Mouse (Mus musculus) megakaryocyte-erythroid progenitor cell, adult 5-6 weeks (primary cell): Measurements from ENCODE around the gene Bdh1. TPM values are rescaled to one million over a fixed set of nuclear protein-coding genes. Genes with fewer than 3 reads are reported as not detected.
"Not testable (repeated sequence)": the region's sequence is repeated elsewhere in the genome, so short reads cannot be mapped to it uniquely, and the experiment has no call there.

ENCODE experiments used
- ATAC-seq: replicated peaks from 2 replicates; pipeline ENCODE4 v1.8.0; 2016; ENCODE audit warnings: mild to moderate bottlenecking, inconsistent platforms; ENCODE audit not compliant: severe bottlenecking, poor library complexity, low FRiP score, low TSS enrichment
- total RNA-seq, 2 experiments: library from RNA; stranded (forward) in 1 of 2; stranded (reverse) in 1 of 2; fragments of 200-1000, 215-1000 nt in 1 of 2; fragments of >200 nt in 1 of 2; fragmentation: Nextera tagmentation in 1 of 2; gene quantifications; 2 replicates each; pipeline ENCODE4 v1.2.3; 2014 to 2017

The Bdh1 gene
- total RNA-seq, 2 experiments from 2014 or later = 16.7 to 47.3 TPM

DNA sequence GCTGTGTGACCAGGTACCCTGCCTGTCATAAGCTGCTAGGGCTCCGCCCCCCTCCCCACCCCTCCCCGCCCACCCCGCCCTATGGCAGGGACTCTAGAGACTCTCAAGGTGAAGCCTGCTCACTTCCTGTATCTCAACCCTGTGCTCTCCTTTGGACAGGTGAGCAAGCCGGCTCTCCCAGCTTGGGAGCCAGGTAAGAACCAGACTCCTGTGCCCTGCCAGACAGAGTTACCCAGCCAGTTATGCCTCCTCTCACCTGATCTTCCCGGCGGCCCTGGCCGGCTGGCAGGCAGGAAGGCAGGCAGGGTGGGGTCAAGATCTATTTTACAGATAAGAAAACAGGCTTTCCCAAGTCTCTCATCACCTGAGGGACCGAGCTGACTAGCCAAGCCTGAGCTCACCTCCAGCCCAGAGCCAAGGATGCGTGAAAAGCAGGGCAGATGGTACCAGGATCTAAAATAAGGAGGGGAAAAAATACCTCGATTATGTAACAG lies 37.9 kb downstream of the Bdh1 start:
- ATAC-seq = no peak

DNA sequence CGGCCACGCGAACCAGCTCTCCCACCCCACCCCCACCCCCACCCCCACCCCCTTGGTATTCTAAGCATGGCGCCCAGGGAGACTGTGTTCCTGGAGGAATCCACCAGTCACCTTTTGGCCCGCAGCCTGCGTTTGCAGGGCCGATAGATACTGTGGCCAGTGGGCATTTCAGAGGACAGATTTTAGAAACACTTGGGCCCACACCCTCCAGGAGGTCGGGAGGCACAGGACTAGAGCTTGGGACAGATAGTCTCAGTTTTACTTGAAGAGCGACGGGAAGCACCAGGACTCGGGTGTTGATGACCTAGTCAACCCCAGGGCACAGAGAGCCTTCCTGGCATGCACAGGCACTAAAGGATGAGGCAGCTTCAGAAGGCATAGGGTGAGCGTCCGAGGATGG lies 38.4 kb downstream of the Bdh1 start:
- ATAC-seq = no peak

DNA sequence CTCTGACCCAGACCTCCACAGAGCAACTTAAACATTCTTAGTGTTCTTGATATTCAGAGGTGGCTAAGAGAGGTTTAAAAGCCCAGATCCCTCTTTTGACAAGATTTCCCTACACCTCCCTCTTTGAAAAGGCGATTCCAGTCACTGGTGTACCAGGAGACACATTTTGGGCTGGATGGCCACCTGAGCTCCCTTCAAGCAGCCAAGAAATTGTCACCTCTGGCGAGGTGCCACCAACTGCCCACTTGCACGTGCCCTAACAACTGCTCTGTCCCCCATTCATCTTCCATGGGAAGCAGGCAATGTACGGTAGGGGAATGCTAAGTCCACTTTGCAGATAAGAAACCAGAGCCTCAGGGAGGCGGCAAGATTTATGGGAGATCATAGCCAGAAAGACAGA lies 39.0 kb downstream of the Bdh1 start:
- ATAC-seq = no peak

DNA sequence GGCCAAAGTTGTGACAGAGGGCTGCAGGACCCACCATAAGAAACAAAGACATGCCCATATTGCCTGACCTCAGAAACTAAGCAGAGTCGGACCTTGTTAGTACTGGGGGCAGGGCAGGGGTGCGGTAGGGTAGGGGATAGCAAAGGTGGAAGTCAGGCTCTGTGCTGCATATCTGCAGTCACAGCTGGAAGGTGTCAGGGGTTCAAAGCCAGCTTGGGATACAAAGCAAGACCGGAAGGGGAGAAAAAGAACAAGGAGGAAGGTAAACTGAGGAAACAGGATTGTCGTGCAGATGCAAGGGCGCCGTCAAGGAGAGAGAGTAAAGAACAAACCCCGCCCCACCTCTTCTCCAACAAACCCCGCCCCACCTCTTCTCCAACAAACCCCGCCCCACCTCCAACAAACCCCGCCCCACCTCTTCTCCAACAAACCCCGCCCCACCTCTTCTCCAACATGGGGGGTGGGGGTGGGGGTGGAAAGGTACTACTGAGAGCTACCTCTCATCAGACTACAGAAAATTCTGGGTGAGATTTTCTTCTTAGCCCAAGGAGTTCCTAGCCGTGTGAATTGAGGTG lies 40.1 kb downstream of the Bdh1 start:
- ATAC-seq = no peak

DNA sequence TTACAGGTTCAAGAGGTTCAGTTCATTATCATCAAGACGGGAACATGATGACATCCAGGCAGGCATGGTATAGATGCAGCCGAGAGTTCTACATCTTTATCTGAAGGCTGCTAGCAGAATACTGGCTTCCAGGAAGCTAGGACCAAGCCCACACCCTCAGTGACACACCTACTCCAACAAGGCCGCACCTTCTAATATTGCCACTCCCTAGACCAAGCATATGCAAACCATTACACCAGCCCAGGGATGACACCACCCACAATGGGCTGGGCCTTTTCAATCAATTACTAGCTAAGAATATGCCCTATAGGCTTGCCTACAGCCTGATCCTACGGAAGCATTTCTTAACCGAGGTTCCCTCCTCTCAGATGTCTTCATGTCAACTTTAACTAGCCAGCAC lies 42.9 kb downstream of the Bdh1 start:
- peak; percentile 41; the same call in 1 of the 2 replicates for ATAC-seq

DNA sequence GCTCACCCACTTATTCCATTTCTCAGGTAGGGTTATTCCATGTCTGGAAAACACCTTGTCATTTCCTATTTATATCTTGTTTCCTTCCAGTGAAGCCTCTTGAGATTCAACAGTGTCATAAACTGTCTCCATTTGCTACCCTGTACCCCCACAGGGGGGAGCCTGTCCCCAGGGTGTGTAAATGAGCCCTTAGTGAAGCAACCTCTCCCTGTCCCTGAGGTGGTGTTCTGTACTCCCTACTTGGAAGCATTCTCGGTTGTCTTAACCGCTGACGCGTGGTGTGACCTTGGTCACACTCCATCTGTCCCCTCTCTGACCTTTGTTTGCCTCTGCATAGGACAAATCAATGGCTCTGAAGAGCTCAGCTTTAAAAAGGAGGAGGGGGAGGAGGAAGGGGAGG lies 43.5 kb downstream of the Bdh1 start:
- peak; percentile 66; the same call in 1 of the 2 replicates for ATAC-seq

DNA sequence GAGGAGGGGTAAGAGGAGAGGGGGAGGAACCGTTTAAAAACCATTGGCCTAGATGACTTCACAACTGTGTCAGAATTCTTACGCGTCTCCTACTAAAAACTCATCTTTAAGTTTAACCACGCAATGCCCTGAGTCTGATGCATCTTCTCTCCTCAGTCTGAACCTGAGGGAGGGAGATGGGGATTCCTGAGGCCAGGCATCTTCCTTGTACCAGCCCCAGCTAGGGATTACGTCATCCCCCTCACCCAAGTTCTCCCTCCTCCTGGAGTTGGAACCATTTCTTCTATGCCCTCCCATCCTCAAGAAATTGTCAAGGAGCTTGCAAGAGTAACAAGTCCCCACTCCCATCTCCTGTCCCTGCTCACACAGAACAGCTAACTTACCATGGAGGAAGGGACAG lies 44.0 kb downstream of the Bdh1 start:
- no peak for ATAC-seq

DNA sequence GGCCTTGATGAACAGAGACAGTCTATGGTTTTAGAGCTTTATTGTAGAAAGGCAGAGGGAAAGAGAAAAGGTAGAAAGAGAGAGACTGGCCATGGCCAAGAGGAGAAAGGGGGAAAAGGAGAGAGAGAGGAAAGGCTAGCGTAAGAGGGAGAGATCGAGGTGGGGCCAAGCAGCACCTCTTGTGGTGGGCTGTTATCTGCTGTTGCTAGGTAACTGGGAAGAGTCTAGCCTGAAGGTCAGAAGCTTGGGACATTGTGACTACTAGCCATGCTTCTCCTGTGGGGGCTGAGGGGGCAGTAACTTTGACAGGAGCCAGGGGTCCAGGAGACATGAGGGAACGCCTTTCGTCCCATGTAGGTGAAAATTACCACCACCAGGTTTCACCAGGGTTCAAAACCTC lies 48.7 kb downstream of the Bdh1 start:
- not testable (repeated sequence) for ATAC-seq

DNA sequence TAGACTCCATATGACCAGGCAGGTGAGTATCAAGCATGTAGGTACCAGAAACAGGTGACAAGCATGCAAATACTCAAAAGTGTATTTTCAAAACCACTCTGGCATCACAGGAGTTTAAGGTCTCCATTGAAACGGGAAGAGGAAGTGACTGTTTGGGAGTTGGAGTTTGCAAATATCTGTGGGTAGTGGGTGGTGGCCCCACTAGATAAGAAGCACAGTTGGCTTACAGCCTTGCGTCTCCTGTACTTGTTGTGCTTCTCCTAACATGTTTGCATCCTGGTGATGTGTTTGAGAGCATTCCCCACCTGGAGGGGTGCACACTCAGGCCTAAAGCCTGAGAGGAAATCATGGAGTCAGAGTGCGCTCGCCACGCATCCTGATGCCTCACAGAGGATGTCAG lies 49.9 kb downstream of the Bdh1 start:
- ATAC-seq = peak; percentile 50; the same call in 1 of the 2 replicates

DNA sequence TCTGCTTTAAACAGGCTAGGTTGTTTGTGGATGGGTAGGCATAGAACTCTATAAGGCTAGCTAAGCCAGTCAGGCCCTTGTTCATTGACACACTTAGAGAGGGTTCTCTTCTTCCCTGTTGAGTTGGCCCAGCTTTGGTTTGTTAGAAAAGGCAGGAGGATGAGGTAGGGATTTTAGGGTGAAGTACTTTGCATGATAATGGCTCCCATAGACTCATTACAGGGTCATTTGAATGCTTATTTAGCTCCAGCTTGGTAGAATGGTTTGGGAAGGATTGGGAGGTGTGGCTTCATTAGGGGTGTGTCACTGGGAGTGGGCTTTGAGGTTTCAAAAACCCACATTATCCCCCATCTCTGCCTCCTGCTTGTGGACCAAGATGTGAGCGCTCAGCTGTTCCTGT lies 51.1 kb downstream of the Bdh1 start:
- no peak for ATAC-seq

DNA sequence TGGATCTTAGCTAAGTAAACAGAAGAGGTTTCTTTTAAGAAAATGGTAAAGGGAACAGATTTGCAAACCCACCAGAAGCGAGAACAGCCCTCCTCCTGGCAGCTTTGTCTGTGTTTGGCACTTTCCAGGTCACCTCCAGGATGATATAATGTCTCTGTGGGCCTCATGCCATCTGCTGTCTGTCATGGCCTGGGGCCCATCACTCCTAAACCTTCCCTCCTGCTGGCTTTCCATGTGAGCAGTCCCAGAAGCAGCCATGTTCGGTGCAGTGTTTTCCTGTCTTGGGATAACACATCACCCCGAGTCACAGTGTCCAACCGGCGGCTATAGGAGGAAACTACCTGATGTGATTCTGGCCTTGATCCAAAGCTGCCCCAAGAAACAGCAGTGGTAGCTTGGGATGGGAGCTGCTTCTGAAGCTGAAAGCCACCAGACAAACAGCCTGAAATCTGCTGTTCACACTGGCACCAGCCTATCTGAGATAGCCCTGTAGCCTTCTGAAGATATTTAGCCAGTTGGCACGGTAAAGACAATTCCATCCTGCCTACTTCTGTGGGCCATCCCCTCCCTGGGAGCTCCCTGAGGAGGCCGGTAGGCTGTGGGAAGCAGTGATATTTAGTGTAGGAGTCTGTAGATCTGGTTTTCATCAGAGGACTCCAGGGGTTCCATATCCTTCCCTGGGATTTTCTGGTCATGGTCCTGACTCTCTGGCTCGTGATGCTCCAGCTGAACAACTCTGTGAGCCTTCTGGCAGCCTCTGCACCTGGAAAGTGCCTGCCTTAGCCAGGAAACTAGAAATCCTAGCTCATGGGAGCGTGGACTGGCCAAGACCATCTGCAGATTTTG lies 53.3 kb downstream of the Bdh1 start:
- no peak for ATAC-seq

DNA sequence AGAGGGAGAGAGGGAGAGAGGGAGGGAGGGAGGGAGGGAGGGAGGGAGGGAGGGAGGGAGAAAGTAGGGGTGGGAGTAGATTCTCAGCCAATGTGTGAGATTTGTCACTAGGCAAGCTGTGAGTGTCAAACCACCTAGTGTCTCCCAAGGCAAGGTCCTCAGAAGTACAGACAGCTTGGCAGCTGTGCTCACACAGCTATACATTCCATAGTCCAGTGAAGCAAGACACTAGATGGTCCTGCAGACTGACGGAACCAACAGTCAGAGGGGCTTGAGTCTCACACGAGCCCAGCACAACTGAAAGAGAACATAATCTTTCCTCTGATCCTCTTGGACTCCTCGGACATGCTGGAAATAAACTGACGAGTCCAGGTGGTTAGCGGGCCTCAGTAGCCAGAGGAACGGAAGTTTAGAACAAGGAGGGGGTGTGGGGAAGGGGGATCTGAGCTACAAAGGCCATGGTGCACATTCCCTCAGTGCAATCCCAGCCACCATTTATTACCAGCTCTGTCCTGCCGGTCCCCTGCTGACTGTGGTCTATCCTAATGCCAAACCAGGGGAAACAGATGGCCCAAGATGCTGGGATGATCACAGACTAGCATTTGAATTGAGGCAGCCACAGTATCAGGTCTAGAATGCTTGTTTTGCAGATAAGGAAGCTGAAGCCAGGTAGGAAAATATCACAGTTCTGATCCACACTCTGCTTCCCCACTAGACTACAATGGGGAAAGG lies 55.0 kb downstream of the Bdh1 start:
- no peak for ATAC-seq

DNA sequence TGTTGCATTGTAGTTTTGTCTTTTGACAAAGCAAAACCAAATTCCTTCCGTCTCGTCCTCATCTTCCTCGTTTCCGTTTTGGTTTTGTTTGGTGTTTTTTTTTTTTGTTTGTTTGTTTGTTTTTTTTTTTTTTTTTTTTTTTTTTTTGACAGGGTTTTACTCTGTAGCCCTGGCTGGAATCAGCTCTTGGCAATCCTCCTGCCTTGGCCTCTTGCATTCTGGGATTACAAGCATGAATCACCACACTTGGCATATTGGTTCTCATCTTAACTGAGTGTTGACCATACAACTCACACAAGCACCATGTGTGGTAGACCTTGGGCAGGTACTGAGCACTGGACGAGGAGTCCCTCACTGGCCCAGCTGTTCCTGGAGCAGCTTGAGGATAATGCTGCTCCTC lies 63.3 kb downstream of the Bdh1 start:
- ATAC-seq = no peak

DNA sequence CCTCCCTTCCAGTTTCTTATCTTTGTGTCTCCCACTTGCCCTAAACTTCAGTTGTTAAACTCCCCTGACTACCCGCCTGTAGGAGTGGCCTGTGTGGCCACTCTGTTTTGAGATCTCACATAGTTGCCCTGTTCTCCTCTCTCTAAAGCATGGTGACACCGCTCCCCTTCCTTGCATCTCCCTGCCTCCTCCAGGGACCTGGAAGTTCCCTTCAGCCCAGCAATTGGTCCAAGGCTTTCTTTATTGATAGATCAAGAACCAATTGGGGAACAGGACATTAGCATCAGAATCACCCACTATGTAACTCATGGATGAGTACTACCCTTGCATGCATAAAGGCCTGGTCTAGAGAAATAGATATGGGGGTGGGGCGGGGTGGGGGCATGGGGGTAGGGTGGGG lies 65.2 kb downstream of the Bdh1 start:
- ATAC-seq = no peak

DNA sequence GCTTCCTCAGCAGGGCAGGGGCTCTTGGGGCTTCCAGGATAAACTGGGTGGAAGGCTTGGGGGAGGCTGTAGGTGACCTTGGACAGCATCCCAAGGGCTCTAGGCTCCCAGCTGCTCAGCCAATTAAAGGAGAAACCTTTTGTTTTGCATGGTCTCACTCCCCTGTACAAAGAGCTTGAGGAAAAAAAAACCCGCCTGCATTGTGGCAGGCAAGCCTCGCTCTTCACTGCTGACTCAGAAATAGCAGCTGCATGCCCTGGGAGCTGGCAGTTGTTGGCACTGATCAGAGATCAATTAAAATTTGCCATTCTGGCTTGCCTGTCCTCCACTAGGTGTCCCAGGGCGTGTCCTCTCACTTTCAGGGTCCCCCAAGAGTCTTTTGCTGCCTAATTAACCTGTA lies 67.0 kb downstream of the Bdh1 start:
- no peak for ATAC-seq

DNA sequence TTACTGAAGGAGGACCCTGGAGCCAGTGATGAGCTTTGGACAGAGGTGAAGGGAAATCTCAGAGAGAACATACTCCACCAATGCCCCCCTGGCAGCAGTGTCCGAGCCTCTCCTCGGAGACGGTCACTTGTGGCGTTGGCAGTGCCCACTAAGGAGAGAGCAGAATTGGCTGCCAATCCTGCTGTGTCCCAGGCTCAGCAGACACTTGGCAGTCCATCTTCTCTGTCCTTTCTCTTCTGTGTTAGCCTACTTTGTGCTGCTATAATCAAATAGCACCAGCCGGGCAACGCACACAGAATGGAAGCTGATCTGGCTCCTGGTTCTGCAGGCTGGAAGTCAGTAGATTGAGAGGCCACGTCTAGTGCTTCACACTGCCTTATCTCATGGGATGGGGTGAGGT lies 68.9 kb downstream of the Bdh1 start:
- no peak for ATAC-seq

DNA sequence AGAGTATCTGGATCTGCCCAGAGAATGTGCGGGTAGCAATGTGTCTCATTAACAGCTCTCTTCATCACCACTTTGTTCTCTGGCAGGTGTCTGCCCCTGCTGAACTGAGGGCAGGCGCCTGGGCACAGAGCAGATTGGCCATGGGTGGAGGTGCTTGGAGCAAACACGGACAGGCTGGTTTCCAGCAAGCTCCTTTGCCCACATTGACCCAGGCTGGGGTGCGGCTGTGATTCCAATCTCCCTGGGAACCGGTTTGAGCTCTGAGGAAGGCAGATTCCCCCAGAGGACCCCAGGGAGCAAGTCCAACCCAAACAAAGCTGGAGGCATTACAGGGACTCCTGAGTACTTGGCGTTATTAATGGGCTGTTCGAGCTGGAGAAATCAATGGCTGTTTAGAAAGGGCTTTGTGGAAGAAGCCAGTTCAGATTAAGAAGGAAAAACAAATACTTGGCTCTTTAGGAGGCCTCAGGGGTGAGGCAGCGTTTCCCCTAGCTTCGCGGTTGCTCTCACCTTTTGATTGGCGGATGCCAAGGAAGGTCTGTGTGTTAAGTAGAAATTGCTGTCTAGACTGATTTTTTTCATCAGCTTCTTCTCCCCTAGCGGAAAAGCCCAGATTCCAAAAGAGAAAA lies 71.0 kb downstream of the Bdh1 start:
- no peak for ATAC-seq

DNA sequence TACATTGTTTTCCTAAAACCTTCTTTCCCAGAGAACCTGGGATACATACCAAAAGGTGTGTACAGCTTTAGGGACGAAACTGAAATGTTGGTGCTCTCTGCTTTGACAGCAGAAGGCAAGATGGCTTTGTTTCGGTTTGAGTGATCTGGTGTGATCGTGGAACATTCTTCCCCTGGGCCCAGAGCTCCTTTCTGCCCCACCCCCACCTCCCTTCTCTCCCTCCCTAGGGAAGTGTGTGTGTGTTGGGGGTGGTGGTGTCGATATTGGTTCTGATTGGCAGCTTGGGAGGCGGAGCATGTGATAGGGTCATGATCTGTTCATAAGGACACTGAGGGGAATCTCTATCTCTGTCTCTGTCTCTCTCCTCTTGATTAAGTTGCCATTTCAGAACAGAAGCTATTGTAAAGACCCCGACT lies 71.5 kb downstream of the Bdh1 start:
- no peak for ATAC-seq

DNA sequence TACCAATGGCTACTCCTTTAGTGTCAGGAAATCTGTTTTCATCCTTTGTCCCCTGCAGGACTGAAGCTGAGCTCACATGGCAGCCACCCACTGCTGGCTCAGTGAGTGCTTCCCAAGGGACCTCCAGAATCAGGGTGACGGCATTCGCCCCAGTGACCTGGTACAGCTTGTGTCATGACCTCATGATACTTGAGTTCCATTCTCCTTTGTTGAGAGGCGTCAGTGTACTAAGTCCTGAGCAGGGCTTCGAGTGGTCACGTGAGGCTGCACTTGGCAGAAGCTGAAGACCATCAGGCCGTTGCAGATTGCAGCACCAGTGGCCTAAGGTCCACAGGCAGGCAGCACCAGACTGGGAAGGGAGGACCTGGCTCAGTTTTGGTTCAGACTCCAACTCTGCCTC lies 71.9 kb downstream of the Bdh1 start:
- ATAC-seq = no peak

DNA sequence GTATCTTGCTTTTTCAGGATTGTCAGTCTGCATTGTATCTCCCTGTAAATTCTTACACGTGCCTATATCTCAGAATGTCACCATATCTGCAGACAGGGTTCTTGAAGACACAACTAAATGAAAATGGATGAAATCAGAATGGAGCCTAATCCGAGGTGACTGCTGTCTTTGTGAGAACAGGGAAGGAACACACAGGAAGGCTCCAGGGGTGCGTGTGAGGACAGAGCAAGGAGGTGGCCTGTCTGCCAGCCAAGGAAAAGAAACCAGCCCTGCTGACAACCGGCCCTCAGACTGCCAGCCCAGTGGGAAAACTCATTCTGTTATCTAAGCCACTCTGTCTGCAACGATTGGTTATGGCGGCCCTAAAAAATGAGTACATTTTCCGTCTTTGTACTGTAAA lies 73.3 kb downstream of the Bdh1 start:
- ATAC-seq = no peak
